Mouse (Mus musculus) thymus, postnatal 0 days (tissue): ENCODE results near the gene Ambra1. TPM values are rescaled to one million over a fixed set of nuclear protein-coding genes. Genes with fewer than 3 reads are reported as not detected.

Source experiments
- DNase-seq: peaks from one replicate; pipeline ENCODE4 v3.0.0-alpha.2; 2015; ENCODE audit warnings: low spot score
- polyA plus RNA-seq: library from polyadenylated mRNA; unstranded; fragments of >200 nt; fragmentation: Nextera tagmentation; extraction: Ambion mirVana; gene quantifications from 2 replicates; pipeline ENCODE4 v1.2.1, GENCODE M21; 2015

The Ambra1 gene
- polyA plus RNA-seq, 1 experiment from 2014 or later: 13.0 TPM

DNA sequence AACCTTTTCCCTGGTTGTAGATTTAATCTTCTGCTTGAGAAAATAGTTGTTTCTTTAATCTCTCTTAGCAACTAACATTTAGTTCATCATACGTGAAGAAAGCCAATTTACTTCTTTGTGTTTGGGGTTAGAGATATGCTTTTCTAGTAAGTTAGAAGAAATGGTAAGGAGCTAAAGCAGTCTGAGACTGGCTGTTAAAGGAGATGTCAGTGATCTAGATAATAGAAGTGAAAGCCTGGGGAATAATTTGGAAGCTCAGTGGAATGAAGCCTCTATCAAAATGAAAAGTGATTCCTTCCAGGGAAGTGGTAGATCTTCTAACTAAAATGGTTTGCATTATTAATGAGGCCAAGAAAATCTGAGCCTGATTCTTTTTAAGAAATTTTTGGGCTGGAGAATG lies 141.3 kb downstream of the Ambra1 start:
- DNase-seq: no peak

DNA sequence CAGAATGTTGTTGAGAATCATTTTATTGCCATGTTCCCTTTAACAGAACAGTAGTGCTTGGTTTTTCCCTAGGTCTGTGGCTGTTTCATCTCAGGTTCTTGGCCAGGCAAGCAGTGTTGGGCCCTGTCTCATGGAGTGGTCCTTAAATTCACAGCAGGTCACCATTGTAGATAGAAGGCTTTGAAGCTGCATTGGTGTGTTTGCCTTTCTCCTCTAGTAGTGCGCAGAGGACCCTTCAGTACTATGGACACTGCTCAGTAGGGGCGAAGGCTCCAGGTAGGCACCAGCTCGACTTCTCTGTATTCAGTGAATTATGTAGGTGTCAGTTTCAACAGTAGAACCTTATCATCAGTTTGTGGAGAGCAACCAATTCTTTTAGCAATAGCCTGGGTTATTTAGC lies 142.7 kb downstream of the Ambra1 start:
- DNase-seq: no peak

DNA sequence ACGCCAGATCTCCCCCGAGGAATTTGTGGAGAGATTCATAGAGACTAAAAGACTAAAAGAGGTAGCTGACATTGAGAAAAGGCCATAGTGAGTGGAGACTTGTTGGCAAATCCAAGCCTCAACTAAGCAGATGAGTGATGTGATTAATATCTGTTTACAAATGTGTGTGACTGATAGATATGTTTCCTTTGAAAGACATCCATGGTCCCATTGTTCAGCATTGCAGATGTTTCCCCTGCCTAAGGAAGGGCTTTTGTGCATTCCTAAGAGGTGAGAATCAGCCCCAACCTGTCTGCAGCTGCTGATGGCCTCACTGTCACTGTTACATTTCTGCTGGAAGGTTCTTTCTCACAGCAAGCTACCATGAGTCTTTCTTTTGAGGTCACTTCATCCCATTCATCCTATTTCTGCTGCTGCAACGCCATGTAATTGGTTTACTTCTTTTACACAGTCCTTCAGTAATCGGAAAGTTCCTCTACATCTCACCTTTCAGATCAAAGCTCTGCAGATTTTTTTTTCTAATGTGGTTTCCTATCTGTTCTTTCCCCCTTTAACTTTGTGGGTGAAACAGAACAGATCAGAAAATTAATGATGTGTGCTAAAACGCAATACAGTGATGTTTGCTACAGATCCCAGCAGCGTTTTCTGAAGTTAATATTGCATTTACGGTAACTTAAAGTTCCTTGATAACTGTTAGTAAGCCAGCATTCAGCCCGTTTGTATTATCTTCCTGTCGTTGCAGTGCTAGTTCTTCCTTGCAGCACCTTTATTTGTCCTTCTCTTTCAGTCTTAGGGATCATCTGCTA lies 146.3 kb downstream of the Ambra1 start:
- peak; percentile 28 for DNase-seq

DNA sequence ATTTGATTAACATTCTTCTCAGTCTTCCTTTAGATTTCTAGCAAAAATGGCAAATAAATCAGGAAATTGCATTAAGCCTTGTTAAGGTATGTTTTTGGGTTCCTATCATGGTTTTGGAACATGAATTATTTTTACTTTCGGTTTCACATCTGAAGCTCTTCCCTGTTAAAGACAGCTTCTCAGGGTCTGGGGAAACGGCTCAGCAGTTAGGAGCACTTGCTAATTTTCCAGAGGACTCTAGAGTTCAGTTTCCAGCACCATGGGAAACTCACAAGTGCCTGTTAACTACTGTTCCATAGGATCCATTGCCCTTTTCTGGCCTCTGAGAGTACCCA lies 146.8 kb downstream of the Ambra1 start:
- DNase-seq: peak; percentile 13

DNA sequence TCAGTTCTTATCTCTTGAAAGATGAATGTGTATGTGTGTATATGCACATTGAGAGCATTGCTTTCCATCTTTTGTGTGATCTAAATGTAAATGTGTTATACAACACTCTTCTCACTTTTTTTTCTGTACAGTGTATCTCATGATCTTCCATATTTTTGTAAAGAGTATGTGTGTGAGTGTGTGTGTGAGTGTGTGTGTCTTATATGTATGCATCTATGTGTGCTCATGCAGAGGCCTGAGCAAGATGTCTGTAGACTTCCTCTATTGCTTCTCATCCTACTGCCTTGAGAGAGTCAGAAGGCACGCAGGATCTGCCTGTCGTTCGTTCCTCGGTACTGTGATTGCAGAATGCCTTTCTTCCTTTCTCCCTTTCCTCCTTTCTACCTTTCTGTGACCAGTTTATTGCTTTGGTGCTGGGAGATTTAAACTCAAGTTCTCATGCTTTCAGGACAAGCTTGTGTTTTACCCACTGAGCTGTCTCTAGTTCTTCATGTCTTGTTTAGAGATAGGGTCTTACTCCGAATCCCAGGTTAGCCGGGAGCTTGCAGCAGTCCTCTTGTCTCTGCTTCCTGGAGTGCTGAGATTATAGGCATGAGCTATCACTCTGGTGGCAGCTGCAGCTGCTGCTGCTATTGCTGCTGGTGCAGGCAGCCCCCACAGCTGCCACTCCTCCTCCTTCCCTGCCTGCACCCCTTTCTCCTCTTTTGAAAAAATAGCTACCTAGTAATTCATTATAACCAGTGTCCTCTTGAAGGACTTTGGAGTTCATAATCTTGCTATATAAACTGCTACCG lies 148.7 kb downstream of the Ambra1 start:
- no peak for DNase-seq

DNA sequence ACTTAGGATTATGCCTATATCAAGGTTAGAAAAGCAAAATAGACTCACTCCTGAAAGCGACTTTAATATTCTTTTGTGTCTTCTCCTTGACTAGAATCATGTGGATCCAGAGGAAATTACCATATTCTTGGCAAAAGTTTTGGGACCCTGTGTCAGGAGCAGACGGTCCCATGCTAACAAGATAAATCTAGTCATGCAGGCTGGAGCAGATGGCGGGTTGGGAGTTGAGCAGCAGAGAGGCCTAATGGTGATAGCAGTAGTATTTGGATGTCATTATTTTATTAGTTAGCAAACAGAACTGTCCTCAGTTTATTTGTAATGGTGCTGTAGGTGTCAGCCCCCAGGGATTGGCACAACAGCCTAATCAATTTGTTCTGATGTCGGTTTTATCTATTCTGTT lies 154.0 kb downstream of the Ambra1 start:
- DNase-seq: no peak

DNA sequence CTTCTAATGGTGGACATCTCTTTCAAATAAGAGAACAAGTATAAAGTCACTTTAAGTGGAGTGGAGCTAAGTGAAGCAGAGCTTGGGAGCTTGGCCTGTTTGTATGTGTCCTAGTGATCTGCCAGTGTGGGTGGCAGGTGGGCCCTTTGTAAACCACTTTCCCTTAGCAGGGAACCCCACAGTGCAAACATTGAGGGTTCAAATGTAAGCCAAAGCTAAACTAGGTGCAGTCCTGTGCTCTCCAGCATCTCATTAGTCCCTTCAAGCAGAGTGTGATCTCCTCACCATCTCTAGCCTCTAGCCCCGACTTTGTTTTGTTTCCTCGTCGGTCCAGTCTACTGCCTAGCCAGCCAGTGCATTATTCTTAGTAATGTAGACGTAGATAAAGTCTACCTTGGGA lies 154.7 kb downstream of the Ambra1 start:
- DNase-seq: no peak

DNA sequence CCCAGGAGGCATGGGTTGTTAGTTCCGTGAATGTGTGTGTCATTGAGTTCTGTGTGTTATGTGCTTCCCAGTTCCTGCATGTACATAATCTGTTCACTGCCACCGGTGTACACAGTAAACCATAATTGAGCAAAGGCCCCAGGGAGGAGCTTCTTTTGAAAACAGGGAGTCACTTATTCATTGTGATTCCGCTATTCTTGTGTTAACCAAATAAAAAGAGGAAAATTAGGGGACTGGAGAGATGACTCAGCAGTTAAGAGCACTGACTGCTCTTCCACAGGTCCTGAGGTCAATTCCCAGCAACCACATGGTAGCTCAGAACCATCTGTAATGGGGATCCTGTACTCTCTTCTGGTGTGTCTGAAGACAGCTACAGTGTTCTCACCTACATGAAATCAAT lies 164.8 kb downstream of the Ambra1 start:
- DNase-seq: no peak

DNA sequence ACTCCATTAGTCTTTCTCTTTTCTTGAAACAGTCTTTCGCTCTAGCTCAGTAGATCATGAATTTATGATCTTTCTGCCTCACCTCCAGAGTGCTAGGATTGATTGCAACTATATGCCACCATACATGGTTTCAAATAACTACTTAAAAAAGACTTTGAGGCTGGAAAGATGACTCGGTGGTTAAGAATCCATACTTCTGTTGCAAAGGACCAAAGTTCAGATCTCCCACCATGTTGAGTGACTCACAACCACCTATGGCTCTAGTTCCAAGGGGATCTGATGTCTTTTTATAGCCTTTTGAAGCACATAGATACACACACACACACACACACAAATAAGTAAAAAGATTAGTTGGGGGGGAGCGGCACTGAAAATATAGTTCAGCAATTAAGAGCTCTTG lies 165.5 kb downstream of the Ambra1 start:
- DNase-seq: no peak

DNA sequence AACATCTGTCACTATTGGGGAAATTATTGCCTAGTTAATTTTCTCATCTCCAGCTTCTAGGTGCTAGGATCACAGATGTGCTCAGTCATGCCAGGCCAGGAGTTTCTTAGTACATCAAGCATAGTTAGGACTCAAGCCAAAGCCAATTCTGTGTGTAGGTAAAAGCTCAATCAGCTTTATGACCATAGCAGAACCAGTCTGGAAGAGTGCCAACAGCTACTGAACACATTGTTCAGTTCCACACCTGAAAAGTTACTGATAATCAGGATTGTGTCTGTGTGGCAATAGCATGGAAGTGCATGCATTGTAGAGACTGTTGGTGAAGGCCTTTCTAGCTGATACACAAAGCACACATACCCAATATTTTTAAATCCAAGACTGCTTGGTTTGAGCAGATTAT lies 168.0 kb downstream of the Ambra1 start:
- no peak for DNase-seq

DNA sequence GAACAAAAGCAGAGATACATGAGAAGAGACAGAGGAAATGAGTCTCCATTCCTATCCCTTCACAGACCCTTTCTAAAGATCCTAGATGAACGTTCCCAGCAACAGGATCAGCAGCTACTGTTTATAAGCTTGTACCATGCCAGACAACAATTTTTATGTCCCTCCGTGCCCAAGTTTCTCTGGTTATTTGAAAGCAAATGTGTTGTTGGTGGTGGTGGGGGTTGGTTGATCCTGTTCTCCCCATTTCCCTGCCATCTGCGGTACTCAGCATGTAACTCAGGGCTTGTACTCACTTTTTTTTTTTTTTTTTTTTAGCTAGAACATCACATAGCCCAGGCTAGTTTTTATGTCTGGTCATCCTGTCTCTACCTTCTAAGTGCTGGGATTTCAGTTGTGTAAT lies 169.2 kb downstream of the Ambra1 start:
- no peak for DNase-seq

DNA sequence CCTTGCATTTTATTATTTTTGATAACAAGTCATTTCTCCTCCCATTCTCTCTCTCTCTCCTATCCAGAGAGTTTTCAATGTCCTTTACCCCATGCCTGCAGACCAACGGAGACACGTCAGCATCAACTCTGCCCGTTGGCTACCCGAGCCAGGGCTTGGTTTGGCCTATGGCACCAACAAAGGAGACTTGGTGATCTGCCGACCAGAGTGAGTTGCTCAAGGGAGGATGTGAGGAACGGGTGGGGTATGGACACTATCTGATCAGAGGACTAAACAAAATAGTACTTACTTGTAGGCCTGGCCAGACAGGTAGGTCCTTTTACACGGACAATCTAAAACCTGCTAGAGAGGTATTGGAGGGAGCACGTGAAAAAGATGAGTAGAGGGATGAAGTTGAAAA lies 170.5 kb downstream of the Ambra1 start:
- DNase-seq: no peak

DNA sequence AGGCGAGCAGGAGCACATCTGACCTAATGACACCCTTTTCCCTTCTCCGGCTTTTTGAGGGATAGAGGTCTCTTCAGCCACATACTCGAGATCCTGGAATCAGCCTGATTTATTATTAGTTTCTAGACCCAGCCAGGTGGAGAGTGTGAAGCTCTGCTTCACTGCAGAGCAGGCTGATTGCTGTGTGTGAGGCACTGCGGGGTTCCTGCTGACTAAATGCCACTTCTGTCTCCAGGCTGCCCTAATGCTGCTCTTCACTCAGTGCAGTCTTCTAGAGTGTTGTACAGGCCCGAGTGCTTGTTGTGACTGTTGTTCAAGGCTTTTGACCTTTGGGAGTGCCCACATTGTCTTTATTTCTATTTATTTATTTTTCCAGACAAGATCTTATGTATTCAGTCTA lies 172.4 kb downstream of the Ambra1 start:
- no peak for DNase-seq

DNA sequence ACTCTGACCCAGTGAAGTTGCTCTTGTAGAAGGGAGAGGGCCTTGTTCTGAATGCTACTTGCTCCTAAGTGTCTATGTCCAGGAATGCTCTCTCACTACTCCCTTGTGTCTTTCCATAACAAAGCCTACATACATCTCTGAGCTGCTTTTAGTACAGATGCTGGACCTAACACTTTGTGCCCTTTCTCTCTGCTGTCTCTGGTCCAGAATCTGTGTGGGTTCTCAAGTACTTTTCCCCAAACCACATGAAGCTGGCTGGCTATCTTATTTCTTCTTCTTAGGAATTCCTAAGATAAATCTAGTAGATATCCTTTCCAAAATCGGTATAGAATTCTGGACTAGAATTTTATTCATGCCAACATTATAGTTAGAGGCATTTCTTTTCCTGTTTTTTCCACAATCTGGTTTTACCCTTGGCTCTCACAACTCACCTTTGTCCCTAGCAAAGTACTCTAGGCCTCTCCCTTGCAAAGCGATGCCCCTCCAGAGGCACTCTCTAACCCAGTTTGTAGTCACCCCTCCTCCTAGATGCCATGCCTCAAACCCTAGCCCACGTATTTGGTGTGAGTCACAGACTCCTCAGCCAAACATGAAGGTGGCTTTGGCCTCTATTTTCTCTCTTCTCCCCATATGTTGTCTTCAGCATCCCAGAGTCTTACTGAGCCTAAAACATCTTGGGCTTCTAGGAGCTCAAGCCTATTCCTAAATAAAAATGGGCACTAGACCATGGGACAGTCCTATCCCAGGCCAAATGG lies 173.4 kb downstream of the Ambra1 start:
- DNase-seq: no peak

DNA sequence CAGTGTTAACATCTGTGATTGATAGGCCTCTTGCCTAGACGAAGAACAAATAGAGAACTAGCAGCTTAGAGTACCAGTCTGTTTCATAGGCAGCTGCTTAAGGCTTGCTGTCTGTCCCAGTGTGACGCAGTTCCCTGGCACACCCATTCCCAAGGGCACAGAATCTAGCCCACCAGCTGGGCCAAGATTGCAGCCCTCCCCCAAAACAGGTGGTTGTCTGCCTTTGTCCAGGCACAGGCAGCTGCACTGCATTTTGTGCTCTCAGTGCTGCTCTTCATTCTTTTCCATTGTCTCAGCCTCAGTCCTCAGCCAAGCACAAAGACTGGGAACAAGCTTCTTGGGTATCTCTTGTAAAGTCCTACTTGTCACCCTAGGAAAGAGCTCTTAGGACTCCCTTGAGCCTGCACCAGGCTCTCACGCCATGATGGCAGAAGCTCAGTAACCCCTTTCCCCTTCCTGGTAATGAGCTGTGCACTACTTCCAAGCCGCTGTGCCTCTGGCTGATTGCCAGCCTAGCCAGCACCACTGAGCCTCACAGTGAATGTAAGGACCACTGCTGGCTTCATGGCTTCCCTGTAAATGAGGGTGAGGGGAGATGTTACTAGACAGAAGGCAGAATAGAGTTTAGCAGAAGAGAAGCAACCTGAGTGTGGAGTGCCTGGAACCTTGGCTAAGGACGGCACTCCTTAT lies 174.8 kb downstream of the Ambra1 start:
- no peak for DNase-seq

DNA sequence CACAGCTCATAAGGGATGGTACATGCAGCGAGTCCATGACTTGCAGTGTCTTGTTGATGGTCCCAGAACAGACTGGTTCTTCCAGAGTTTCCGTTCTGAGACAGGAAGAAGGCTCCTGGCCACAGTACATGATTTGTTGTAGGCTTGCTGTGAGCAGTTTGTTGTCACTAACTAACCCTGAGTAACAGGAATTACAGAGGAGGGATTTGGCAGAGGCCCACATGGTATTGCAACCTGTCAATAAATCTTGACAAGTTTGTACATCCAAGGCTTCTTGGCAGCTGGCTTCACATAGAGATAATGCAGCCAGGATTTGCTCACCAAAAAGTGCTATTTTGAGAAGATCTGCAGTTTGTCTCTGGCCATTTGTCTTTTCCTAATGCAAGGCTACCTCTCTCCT lies 176.2 kb downstream of the Ambra1 start:
- no peak for DNase-seq

DNA sequence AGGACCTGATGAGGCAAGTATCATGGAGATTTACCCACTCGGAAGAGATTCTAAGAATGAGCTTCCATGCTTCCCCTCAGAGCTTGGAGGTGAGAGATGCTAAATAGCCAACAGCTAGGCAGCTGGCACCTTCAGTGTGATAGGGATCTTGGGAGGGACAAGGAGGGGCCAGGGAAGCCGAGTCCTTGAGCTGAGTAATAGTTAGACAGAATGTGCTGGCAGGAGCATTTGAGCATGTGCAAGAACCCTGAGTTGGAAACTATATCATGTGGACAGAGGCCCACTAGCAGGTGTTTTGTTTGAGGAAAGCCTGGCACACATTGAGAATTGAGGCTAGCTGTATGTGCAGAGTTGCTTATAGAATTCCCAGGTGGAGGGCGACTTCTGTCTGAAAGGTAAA lies 182.7 kb downstream of the Ambra1 start:
- DNase-seq: no peak

DNA sequence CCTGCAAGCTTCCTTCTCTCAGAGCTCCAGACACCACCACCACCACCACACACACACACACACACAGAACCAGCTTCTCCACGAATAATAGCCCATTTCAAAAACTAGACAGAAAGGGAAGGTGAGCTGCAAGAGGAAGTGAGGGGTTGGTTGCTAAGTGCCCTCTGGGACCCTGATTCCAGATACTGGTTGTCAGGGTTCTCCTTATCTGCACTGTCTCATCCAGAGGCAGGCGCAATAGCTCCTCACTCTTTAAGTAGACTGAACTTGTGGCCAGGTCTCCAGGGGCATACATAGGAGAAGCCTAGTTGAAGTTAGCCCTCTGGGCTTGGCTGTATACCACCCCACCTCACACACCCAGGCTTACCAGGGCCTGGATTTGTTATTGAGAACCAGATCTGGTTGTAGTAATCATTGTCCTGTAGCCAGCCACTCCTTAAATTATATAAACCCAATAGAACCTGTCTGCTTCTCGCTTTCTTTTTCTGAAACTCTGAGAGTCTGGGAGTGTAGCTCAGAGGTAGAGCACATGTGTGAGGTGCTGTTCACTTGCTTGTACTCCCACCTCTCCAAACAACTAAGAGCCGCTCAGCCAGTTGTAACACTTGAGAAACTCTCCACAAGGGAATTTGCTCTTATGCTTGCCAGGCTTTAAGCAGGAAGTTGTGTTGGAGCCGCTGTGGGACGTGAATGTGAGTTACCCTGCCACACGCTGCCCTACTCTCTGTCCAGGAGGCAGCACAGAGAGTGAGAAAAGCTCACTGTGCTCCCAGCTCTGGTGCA lies 183.6 kb downstream of the Ambra1 start:
- DNase-seq: no peak

DNA sequence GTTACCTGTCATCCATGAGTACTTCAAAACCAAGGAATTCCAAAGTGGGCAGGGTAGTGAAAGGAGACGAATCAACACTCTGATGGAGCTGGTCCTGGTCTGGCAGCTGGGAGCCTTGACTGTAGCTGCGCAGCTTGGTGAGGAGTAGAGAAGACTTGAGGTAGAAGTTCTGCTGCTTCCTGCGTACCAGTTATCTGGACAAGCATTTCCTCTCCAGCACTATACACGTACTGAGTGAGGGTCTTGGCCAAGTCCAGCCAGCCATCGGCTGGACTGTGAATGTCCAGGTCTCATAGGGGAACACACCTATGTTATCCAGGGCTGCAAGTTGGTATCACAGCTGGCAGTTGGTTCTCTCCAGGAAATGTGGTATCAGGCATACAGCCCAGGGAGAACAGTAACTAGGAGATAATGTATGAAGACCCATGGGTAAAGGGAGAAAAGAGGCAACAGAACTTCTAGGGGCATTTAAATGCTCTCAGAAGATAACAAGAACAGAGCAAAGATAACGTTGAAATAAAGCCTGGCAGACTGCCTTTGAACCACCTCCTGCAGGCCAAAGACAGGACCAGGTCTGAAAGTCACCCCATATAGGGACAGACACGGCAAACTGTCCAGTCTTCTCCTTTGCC lies 186.5 kb downstream of the Ambra1 start:
- no peak for DNase-seq

DNA sequence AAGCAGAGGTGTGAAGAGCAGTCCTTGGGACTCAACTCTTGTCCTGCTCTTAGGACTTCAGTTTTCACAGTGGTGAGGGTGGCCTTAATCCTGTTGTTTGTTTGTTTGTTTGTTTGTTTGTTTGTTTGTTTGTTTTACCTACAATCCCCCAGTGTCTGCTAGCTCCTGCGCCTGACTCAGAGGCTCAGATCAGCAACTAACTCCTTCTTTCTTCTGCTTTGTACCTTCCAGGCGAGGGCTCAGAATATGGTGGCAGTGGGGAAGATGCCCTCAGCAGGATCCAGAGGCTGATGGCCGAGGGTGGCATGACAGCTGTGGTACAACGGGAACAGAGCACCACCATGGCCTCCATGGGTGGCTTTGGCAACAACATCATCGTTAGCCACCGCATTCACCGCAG lies 187.2 kb downstream of the Ambra1 start:
- no peak for DNase-seq
